Mouse (Mus musculus): ENCODE results near the gene Plin3. TPM values are rescaled to one million over a fixed set of nuclear protein-coding genes. Genes with fewer than 3 reads are reported as not detected.

The Plin3 gene
- polyA plus RNA-seq (2014; fragmentation: Illumina TruSeq; extraction: RNeasy Lipid Tissue Mini Kit (QIAGEN cat#74804); ENCODE audit: low read depth, low replicate concordance): 21.8 TPM

DNA sequence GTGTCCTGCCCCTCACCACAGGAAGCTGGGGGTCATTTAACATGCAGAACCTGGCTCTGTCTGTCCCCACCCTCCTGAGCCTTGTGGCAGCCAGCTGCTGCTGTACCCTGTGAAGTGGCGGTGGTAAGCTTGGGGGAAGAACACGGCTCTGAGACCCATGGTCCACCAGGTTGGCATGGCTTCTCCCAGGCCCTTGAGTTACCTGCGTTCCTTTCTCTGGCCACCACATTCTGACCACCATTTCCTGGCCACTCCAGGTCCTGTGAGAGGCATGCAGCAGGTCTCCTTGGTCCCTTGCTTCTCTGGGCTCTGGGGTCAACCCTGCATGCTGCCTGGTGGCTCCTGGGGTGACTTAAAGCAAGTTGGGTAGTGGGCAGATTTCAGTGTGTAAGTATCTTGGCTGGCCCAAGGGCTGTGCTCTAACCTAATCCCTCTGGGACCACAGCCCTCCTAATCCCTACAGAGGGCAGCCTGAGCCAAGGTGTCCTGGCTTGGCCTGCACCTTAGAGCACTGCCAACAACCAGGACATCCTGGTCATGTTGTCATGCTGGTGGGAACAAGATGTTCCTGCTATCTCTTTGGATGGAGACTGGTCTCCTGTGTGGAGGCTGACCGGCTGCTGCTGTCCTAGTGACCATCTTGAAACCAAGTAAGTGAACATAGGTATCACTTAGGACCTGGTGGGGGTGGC lies at the start of gene Plin3:
TSS of gene Plin3 (minus strand) at position 343 of the 692 bp plus-strand sequence.

DNA sequence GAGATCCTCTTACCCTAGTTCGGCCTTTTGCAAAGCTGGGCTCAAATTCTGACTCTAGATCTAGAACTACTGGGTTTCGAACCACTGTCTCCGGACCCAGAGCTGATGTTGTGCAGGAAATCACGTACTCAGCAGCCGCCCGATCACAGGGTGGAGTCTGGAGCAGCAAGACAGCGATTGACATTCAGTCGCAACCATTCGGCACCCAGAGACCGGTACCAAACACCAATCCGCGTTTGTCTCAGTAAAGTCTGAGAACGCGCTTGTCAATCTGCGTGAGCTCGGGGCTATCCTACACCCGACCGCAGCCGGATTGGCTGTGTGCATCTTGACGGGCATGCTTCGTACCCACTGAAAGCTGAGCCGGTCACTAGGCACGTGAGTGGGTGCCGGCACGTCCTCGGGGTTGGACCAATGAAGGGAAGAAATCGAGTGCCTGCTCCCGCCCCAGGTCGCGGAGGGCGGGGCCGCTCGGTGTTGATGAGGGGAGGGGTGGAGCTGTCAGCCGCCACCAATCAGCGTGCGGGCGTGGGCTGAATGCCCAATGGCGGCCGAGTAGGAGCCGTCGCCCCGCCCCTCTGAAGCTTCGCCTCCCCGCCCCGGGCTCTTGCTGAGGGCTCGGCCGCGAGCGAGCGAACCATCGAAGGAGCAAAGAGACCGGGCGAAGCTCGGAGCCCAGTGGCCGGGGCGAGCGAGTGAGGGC lies 32.9 kb upstream of the Plin3 start, which contains the start of gene Kdm4b:
TSS of gene Kdm4b (plus strand) at position 613 of the 703 bp plus-strand sequence.

DNA sequence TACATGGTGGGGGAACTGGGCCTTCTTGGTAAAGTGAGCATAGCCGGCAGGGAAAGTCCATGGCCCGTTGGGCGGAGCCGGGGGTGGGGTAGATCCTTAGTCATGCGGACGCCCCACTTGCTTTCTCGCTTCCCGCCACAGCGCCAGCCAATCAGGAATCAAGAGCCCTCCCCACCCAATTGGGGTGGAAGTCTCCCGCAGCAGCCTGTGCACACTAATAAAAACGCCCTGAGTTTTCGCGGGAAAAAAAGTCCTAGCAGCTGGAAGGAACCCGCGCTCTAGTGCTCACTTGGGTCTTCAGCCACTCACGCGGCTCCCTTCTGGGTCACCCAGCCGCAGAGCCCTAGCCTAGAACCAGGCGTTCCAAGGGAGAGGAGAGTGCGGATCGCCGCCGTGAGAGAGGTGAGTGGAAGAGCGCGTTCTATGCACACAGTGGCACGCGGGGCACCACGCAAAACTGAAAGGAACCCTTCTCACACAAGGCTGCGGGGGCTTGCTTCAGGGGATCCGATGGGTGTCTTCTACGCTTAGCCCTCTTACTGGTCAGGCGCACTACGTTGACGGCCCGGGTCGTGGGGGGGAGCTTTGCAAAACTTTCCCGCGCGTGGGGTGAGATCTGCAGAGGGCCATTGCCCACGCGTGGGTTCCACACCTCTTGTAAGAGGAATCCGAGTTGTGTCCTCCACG lies 10.6 kb upstream of the Plin3 start, which contains the start of gene Uhrf1:
TSS of gene Uhrf1 (plus strand) at position 162 of the 687 bp plus-strand sequence.

DNA sequence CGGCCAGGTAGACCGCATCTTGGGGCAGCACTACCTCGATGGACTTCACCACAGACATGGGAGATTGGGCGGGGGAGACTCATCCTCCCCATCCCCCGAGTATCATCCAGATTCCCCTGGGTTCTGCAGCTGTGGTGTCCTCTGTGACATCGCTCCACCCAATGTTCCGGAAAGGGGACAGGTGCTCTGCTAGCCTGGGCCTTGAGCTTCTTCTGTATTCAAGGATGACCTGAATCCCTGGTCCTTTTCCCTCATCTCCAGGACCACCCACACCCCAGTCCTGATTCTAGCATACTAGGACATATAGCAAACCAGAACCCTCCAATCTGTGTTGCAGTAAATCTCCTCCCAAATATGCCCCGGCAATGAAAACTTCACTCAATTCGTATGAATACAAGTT lies 7.5 kb upstream of the Plin3 start, which contains the start of gene Arrdc5:
TSS of gene Arrdc5 (minus strand) at position 101 of the 400 bp plus-strand sequence.

DNA sequence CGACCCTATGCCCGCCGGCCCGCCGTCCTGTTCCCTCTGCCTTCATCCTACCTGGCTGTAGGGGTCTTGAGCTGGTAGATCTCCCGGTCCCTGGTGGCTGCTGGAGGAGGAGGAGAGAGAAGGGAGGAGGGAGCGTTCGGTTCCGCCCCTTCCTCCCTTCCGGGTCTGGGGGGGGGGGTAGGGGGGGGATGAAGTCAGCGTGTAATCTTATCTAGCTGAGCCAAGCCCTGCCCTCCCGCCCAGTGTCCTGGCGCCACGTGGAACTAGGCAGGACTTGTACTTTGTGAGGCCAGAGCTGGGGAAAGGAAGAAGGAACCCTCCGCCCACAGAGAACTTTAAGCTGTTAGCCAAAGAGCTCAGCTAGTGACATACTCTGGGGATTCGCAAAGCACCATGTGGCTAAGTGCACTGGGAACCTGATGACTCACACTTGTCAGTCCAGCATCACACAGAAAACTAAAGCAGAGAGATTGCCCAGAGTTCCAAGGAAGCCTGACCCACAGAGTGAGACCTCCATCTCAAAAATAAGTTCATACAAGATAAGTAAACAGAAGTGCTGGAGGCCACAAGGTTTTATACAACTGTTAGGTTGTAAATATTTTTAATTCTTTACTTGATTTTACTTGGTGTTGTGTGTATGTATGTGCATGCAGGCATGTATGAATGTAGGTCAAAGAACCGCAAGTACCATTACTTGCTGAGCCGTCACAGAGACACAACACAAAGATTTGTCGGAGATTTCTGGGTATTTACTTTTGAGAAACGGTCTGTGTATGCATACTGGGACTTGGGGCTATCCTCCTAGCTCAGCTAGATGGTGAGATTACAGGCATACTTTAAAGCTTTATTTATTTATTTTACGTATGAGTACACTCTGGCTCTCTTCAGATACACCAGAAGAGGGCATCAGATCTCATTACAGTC lies 15.8 kb downstream of the Plin3 start, which contains the start of gene Ticam1:
TSS of gene Ticam1 (minus strand) at position 144 of the 924 bp plus-strand sequence.

DNA sequence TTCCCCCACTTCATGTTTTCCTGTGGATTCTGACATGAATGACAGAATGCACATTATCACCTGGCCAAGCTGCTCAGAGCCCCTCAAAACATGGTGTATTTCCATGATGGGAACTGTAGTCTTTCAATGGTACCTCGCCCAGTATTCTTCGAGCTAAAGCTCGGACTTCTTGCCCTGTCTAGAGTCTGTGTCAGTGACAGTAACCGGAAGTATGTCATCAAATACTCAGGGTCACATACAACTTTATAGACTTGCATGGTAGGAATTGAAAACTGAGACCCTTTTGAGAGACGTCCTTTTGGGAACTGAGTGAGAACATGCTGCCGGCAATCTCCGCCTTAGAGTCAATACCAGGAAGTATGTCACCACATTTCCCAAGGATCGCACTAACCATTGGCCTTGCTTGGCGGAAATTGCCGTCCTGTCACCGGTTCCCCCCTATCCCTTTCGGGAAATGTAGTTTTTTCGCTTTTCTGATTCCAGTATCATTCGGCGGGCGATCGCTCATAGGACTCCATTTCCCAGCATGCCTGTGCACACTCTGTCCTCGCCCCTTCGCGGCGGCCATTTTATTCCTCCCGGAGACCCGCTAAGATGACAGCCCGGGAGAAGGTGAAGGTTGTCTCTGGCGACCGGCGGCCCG lies 36.3 kb downstream of the Plin3 start, which contains the start of gene Fem1a:
TSS of gene Fem1a (plus strand) at position 572 of the 643 bp plus-strand sequence.

Other genes starting within 250 kb of the Plin3 start
- 15.9 TPM for gene Ubxn6, start 217.8 kb downstream of the Plin3 start, polyA plus RNA-seq (2014; fragmentation: Illumina TruSeq; extraction: RNeasy Lipid Tissue Mini Kit (QIAGEN cat#74804); ENCODE audit: low read depth, low replicate concordance)
- 3.9 TPM for gene Hdgfl2, start 213.2 kb downstream of the Plin3 start, polyA plus RNA-seq (2014; fragmentation: Illumina TruSeq; extraction: RNeasy Lipid Tissue Mini Kit (QIAGEN cat#74804); ENCODE audit: low read depth, low replicate concordance)
- gene Plin4, start 183.1 kb downstream of the Plin3 start, polyA plus RNA-seq (2014; fragmentation: Illumina TruSeq; extraction: RNeasy Lipid Tissue Mini Kit (QIAGEN cat#74804); ENCODE audit: low read depth, low replicate concordance): 6.4 TPM
- gene Plin5, start 175.3 kb downstream of the Plin3 start, polyA plus RNA-seq (2014; fragmentation: Illumina TruSeq; extraction: RNeasy Lipid Tissue Mini Kit (QIAGEN cat#74804); ENCODE audit: low read depth, low replicate concordance): 6.5 TPM
- not detected for gene Lrg1, start 170.9 kb downstream of the Plin3 start, polyA plus RNA-seq (2014; fragmentation: Illumina TruSeq; extraction: RNeasy Lipid Tissue Mini Kit (QIAGEN cat#74804); ENCODE audit: low read depth, low replicate concordance)
- not detected for gene Sema6b, start 152.5 kb downstream of the Plin3 start, polyA plus RNA-seq (2014; fragmentation: Illumina TruSeq; extraction: RNeasy Lipid Tissue Mini Kit (QIAGEN cat#74804); ENCODE audit: low read depth, low replicate concordance)
- 1.6 TPM for gene Tnfaip8l1, start 130.4 kb downstream of the Plin3 start, polyA plus RNA-seq (2014; fragmentation: Illumina TruSeq; extraction: RNeasy Lipid Tissue Mini Kit (QIAGEN cat#74804); ENCODE audit: low read depth, low replicate concordance)
- gene Mydgf, start 109.0 kb downstream of the Plin3 start, polyA plus RNA-seq (2014; fragmentation: Illumina TruSeq; extraction: RNeasy Lipid Tissue Mini Kit (QIAGEN cat#74804); ENCODE audit: low read depth, low replicate concordance): 13.2 TPM
- 0.41 TPM for gene Dpp9, start 74.0 kb downstream of the Plin3 start, polyA plus RNA-seq (2014; fragmentation: Illumina TruSeq; extraction: RNeasy Lipid Tissue Mini Kit (QIAGEN cat#74804); ENCODE audit: low read depth, low replicate concordance)
- 3.7 TPM for gene Fem1a, start 36.1 kb downstream of the Plin3 start, polyA plus RNA-seq (2014; fragmentation: Illumina TruSeq; extraction: RNeasy Lipid Tissue Mini Kit (QIAGEN cat#74804); ENCODE audit: low read depth, low replicate concordance)
- 0.58 TPM for gene Ticam1, start 16.1 kb downstream of the Plin3 start, polyA plus RNA-seq (2014; fragmentation: Illumina TruSeq; extraction: RNeasy Lipid Tissue Mini Kit (QIAGEN cat#74804); ENCODE audit: low read depth, low replicate concordance)
- not detected for gene Arrdc5, start 7.4 kb upstream of the Plin3 start, polyA plus RNA-seq (2014; fragmentation: Illumina TruSeq; extraction: RNeasy Lipid Tissue Mini Kit (QIAGEN cat#74804); ENCODE audit: low read depth, low replicate concordance)
- gene Uhrf1, start 10.4 kb upstream of the Plin3 start, polyA plus RNA-seq (2014; fragmentation: Illumina TruSeq; extraction: RNeasy Lipid Tissue Mini Kit (QIAGEN cat#74804); ENCODE audit: low read depth, low replicate concordance): 1.9 TPM
- 0.99 TPM for gene Kdm4b, start 33.2 kb upstream of the Plin3 start, polyA plus RNA-seq (2014; fragmentation: Illumina TruSeq; extraction: RNeasy Lipid Tissue Mini Kit (QIAGEN cat#74804); ENCODE audit: low read depth, low replicate concordance)
- gene Ptprs, start 183.6 kb upstream of the Plin3 start, polyA plus RNA-seq (2014; fragmentation: Illumina TruSeq; extraction: RNeasy Lipid Tissue Mini Kit (QIAGEN cat#74804); ENCODE audit: low read depth, low replicate concordance): 6.4 TPM
- not detected for gene Znrf4, start 219.6 kb upstream of the Plin3 start, polyA plus RNA-seq (2014; fragmentation: Illumina TruSeq; extraction: RNeasy Lipid Tissue Mini Kit (QIAGEN cat#74804); ENCODE audit: low read depth, low replicate concordance)